Mouse (Mus musculus): ENCODE results near the gene Glul. TPM values are rescaled to one million over a fixed set of nuclear protein-coding genes. Genes with fewer than 3 reads are reported as not detected.

The Glul gene
- total RNA-seq, 2 experiments from 2014 or later, result 90.2 to 146 TPM

Small RNA genes within 50 kb of the gene (microRNA-seq; reads per million reads assigned to microRNA genes)
- gene Mir8114, result 3.8 to 6.7 reads per million in 2 experiments

Other genes starting within 250 kb of the Glul start
- 1 to 10 TPM in 1 of 2 experiments, under 1 TPM in 1; 0.99 to 1.2 TPM for gene Rgs8, start 246.9 kb upstream of the Glul start, total RNA-seq (2021)
- gene Rgs16, start 159.6 kb upstream of the Glul start, total RNA-seq (2021), result 10 to 100 TPM in 1 of 2 experiments, 1 to 10 TPM in 1; 7.7 to 10.8 TPM
- gene Rnasel, start 150.5 kb upstream of the Glul start, total RNA-seq (2021), result 1 to 10 TPM; 5.9 to 9.7 TPM
- gene Rgsl1, start 55.8 kb upstream of the Glul start, total RNA-seq (2021), result not detected
- not detected for gene Teddm1b, start 25.6 kb upstream of the Glul start, total RNA-seq (2021)
- gene Teddm1a, start 8.2 kb upstream of the Glul start, total RNA-seq (2021), result not detected
- under 1 TPM; 0.65 to 0.75 TPM for gene Teddm2, start 284 bp downstream of the Glul start, total RNA-seq (2021)